8 mouse cellular contexts compared by ENCODE assay signal in the genomic region with DNA sequence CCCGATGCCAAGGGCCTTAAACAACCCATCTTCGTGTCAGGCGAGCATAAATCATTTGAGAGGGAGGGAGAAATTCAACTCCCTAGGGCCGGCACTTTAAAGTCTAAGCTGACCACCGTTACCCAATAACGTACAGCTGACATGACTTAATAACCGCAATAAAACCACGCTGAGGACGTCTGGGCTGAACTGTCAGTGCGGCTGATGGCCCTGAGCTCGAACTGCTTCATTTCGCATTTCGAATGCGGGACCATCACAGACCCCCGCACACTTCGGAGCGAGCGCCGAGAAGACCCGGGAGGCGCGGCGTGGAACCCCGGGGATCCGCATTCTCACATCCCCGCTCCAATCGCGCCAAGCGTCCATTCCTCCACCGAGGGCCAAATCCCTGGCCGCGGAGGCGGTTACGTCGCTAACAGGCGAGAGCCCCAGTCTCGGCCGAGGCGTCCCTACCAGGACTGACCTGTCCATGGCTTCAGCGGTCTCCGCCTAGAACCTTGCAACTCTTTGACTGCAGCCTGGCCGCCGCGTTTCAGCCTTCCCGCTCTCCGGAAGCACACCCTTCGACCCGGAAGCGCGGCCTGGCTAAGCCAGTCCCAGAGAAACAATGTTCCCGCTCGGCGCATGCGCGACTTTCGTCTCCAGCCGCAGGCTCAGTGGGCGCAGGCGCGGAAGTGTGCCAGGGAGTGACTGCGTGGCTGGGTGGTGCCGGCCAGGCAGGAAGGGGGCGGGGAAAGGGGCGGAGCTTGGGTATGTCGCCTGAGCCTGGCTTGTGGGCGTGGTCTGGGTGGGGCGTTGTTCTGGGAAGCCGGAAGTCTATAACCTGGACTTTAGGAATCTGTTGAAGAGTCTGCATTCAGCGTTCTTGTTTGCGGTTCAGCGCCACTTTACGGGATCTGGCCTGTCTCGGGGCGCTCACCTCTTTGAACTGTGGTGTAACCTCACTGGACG. TPM values are rescaled to one million over a fixed set of nuclear protein-coding genes. Genes with fewer than 3 reads are reported as not detected.
DNase-seq lines count a peak whose midpoint lies in the region; ATAC-seq and TF ChIP-seq lines count a peak whose summit lies in the region.

TSS of gene Nup107 (minus strand) at position 565 of the 951 bp plus-strand sequence.

- peak within 1 kb of the TSS; percentile 89 for H3K9ac ChIP-seq in heart, embryonic 15.5 days
- peak within 1 kb of the TSS; percentile 75 for H3K9ac ChIP-seq in liver, embryonic 14.5 days (replicated peaks)
- H3K9ac ChIP-seq in neural tube, embryonic 11.5 days (ENCODE audit: low read length), result peak within 1 kb of the TSS; percentile 42
- H3K9ac ChIP-seq in stomach, postnatal 0 days (ENCODE audit: low read length), result peak within 1 kb of the TSS; percentile 85

- peak within 1 kb of the TSS; percentile 77 for H3K4me2 ChIP-seq in heart, embryonic 15.5 days
- H3K4me2 ChIP-seq in liver, embryonic 14.5 days (ENCODE audit: low read depth), result peak within 1 kb of the TSS; percentile 95
- peak within 1 kb of the TSS; percentile 60 for H3K4me2 ChIP-seq in neural tube, embryonic 11.5 days (ENCODE audit: low read depth)
- H3K4me2 ChIP-seq in stomach, postnatal 0 days (replicated peaks; ENCODE audit: low read depth), result peak within 1 kb of the TSS; percentile 77

- H3K27ac ChIP-seq in forebrain, embryonic 10.5 days, result peak within 1 kb of the TSS; percentile 93
- H3K27ac ChIP-seq in heart, embryonic 15.5 days, result peak within 1 kb of the TSS; percentile 82
- H3K27ac ChIP-seq in liver, embryonic 14.5 days, result peak within 1 kb of the TSS; percentile 74
- H3K27ac ChIP-seq in neural tube, embryonic 11.5 days (ENCODE audit: low read depth, low read length), result no peak within 1 kb of the TSS
- peak within 1 kb of the TSS; percentile 84 for H3K27ac ChIP-seq in stomach, postnatal 0 days (replicated peaks)

- peak; percentile 100 for DNase-seq in CD8-positive naive resting alpha-beta T cell, adult 2 months (ENCODE audit: low read depth in 2 of 2, low spot score in 2 of 2)
- peak; percentile 99 for DNase-seq in c-Kit-positive CD71-negative TER-119-negative erythroid progenitor cells, embryonic 14.5 days (ENCODE audit: low read depth)
- DNase-seq in forebrain, embryonic 10.5 days (ENCODE audit: extremely low spot score, low spot score), result peak; percentile 100
- DNase-seq in kidney, postnatal 25 days, result peak; percentile 100
- DNase-seq in liver, embryonic 14.5 days (ENCODE audit: low read depth in 3 of 3, low spot score in 3 of 3), result peak; percentile 98 to 99 (median 98)
- DNase-seq in neural tube, embryonic 11.5 days (ENCODE audit: low spot score), result peak; percentile 100
- peak; percentile 100 for DNase-seq in stomach, postnatal 0 days (ENCODE audit: low spot score)

- no peak for TF ChIP-seq EP300 in liver, embryonic 14.5 days (IDR thresholded peaks at IDR 0.05; ENCODE audit: low read depth)
- no peak for TF ChIP-seq EP300 in stomach, postnatal 0 days (optimal IDR thresholded peaks at IDR 0.05)

- no peak for TF ChIP-seq CTCF in liver, embryonic 14.5 days (IDR thresholded peaks at IDR 0.05; ENCODE audit: low read depth)
- no peak for TF ChIP-seq CTCF in stomach, postnatal 0 days (IDR thresholded peaks at IDR 0.05; ENCODE audit: low read depth)

- no peaks in the 10 kb centered on the region for H3K9me3 ChIP-seq in forebrain, embryonic 10.5 days
- no peaks in the 10 kb centered on the region for H3K9me3 ChIP-seq in heart, embryonic 15.5 days (replicated peaks)
- no peaks in the 10 kb centered on the region for H3K9me3 ChIP-seq in liver, embryonic 14.5 days (ENCODE audit: control insufficient read depth, low read length)
- no peaks in the 10 kb centered on the region for H3K9me3 ChIP-seq in neural tube, embryonic 11.5 days (ENCODE audit: control insufficient read depth, low read length)
- no peaks in the 10 kb centered on the region for H3K9me3 ChIP-seq in stomach, postnatal 0 days (ENCODE audit: control insufficient read depth, low read length)

- peaks cover 31% of the 10 kb centered on the region for H3K36me3 ChIP-seq in forebrain, embryonic 10.5 days (replicated peaks)
- H3K36me3 ChIP-seq in heart, embryonic 15.5 days, result peaks cover 7% of the 10 kb centered on the region
- peaks cover 12% of the 10 kb centered on the region for H3K36me3 ChIP-seq in liver, embryonic 14.5 days (replicated peaks; ENCODE audit: control insufficient read depth, insufficient read depth, low read depth)
- H3K36me3 ChIP-seq in neural tube, embryonic 11.5 days (ENCODE audit: control insufficient read depth, insufficient read depth, low read length), result peaks cover 5% of the 10 kb centered on the region
- no peaks in the 10 kb centered on the region for H3K36me3 ChIP-seq in stomach, postnatal 0 days (ENCODE audit: control insufficient read depth, insufficient read depth, low read length)

- H3K27me3 ChIP-seq in forebrain, embryonic 10.5 days (ENCODE audit: poor library complexity, severe bottlenecking), result no peaks in the 10 kb centered on the region
- no peaks in the 10 kb centered on the region for H3K27me3 ChIP-seq in heart, embryonic 15.5 days
- no peaks in the 10 kb centered on the region for H3K27me3 ChIP-seq in liver, embryonic 14.5 days (ENCODE audit: control insufficient read depth, insufficient read depth, low read length)
- no peaks in the 10 kb centered on the region for H3K27me3 ChIP-seq in neural tube, embryonic 11.5 days (ENCODE audit: control insufficient read depth, insufficient read depth, low read length)
- no peaks in the 10 kb centered on the region for H3K27me3 ChIP-seq in stomach, postnatal 0 days (ENCODE audit: control insufficient read depth, insufficient read depth, low read length)

- peaks cover 22% of the 10 kb centered on the region for H3K4me1 ChIP-seq in forebrain, embryonic 10.5 days
- peaks cover 25% of the 10 kb centered on the region for H3K4me1 ChIP-seq in heart, embryonic 15.5 days (replicated peaks)
- H3K4me1 ChIP-seq in liver, embryonic 14.5 days (replicated peaks; ENCODE audit: control insufficient read depth in 2 of 2, insufficient read depth in 2 of 2, low read length in 1 of 2), result peaks cover 13 to 15% of the 10 kb centered on the region in 2 experiments
- H3K4me1 ChIP-seq in neural tube, embryonic 11.5 days (ENCODE audit: control insufficient read depth, insufficient read depth, low read length), result peaks cover 8% of the 10 kb centered on the region; the same call in 1 of the 2 replicates
- no peaks in the 10 kb centered on the region for H3K4me1 ChIP-seq in stomach, postnatal 0 days (replicated peaks; ENCODE audit: control insufficient read depth, insufficient read depth)

- peak; percentile 99 for ATAC-seq in heart, embryonic 15.5 days (replicated peaks; ENCODE audit: insufficient number of reproducible peaks, insufficient read depth, low FRiP score, low read depth)
- ATAC-seq in liver, embryonic 14.5 days (ENCODE audit: insufficient read depth), result peak; percentile 98
- ATAC-seq in neural tube, embryonic 11.5 days (ENCODE audit: insufficient read depth, low FRiP score, low TSS enrichment), result peak; percentile 96
- peak; percentile 97 for ATAC-seq in stomach, postnatal 0 days (ENCODE audit: low FRiP score, low TSS enrichment)

- peak within 1 kb of the TSS; percentile 92 for H3K4me3 ChIP-seq in forebrain, embryonic 10.5 days
- H3K4me3 ChIP-seq in heart, embryonic 15.5 days, result peak within 1 kb of the TSS; percentile 90
- peak within 1 kb of the TSS; percentile 78 to 90 for H3K4me3 ChIP-seq in liver, embryonic 14.5 days (ENCODE audit: insufficient read depth in 1 of 2, low read depth in 2 of 2, low read length in 2 of 2)
- peak within 1 kb of the TSS; percentile 53 for H3K4me3 ChIP-seq in neural tube, embryonic 11.5 days (ENCODE audit: low read depth, low read length)
- H3K4me3 ChIP-seq in stomach, postnatal 0 days (ENCODE audit: low read depth, low read length), result peak within 1 kb of the TSS; percentile 79

- under 1% methylated on average over 75 of the region's 75 CpGs for WGBS in forebrain, embryonic 10.5 days
- under 1% methylated on average over 75 of the region's 75 CpGs for WGBS in heart, embryonic 15.5 days
- WGBS in liver, embryonic 14.5 days (ENCODE audit: insufficient replicate concordance), result under 1% methylated on average over 75 of the region's 75 CpGs
- WGBS in neural tube, embryonic 11.5 days, result under 1% methylated on average over 75 of the region's 75 CpGs
- whole genome bisulfite sequencing in stomach, postnatal 0 days, result under 1% methylated on average over 75 of the region's 75 CpGs

RNA-seq across cellular contexts. Expression of gene Nup107, which starts in this region (rescaled TPM):
- 113 and 116 TPM in 2 replicates for polyA plus RNA-seq in forebrain, embryonic 10.5 days (2016; fragmentation: Nextera tagmentation; extraction: Ambion mirVana)
- 35.6 and 38.9 TPM in 2 replicates for polyA plus RNA-seq in heart, embryonic 15.5 days (2015; fragmentation: Nextera tagmentation; extraction: Ambion mirVana)
- polyA plus RNA-seq in liver, embryonic 14.5 days (2012; rRNA removed), result 14.9 and 28.8 TPM in 2 replicates
- polyA plus RNA-seq in liver, embryonic 14.5 days (2014; fragmentation: Nextera tagmentation; extraction: Ambion mirVana), result 45.0 and 46.8 TPM in 2 replicates
- 87.6 and 94.9 TPM in 2 replicates for polyA plus RNA-seq in neural tube, embryonic 11.5 days (2014; fragmentation: Nextera tagmentation; extraction: Ambion mirVana)
- 14.4 and 16.5 TPM in 2 replicates for polyA plus RNA-seq in stomach, postnatal 0 days (2015; fragmentation: Nextera tagmentation; extraction: Ambion mirVana)
